Mouse (Mus musculus) gastrocnemius, postnatal 4 days (tissue): Measurements from ENCODE around the gene St8sia6. TPM values are rescaled to one million over a fixed set of nuclear protein-coding genes. Genes with fewer than 3 reads are reported as not detected.
"Not testable (repeated sequence)": the region's sequence is repeated elsewhere in the genome, so short reads cannot be mapped to it uniquely, and the experiment has no call there.

Source experiments
- DNase-seq, 2 experiments: peaks; one replicate each; pipeline ENCODE4 v3.0.0; 2021 to 2022; ENCODE audit warnings: low spot score in 2 of 2, mixed read lengths in 2 of 2
- total RNA-seq, 2 experiments: library from RNA; stranded (reverse); gene quantifications; 2 replicates each; pipeline ENCODE4 v1.2.3; 2021

Gene St8sia6
- total RNA-seq, 2 experiments from 2014 or later = 0.31 to 0.39 TPM

- DNase-seq = no peak
Measured at GRCm38 (mm10) chr2:13672426-13672825, 121.4 kb downstream of the St8sia6 start.

- no peak for DNase-seq
Measured at GRCm38 (mm10) chr2:13634866-13635265, 159.0 kb downstream of the St8sia6 start.

GRCm38 (mm10) chr2:13630136-13630832 is 163.6 kb downstream of the St8sia6 start:
- DNase-seq = no peak

GRCm38 (mm10) chr2:13603636-13604035 is 190.2 kb downstream of the St8sia6 start:
- DNase-seq = not testable (repeated sequence)

GRCm38 (mm10) chr2:13603093-13603492 is 190.8 kb downstream of the St8sia6 start:
- no peak for DNase-seq

Other genes starting within 250 kb of the St8sia6 start
- 1 to 10 TPM; 4.6 to 7.6 TPM for gene Trdmt1, start 249.4 kb downstream of the St8sia6 start, total RNA-seq
- gene Vim, start 220.1 kb downstream of the St8sia6 start, total RNA-seq = 1,000 to 10,000 TPM; 1,312 to 1,441 TPM